Mouse (Mus musculus) frontal cortex, postnatal 36 days (tissue): ENCODE results near the gene Vmn1r139.
"Not testable (repeated sequence)": the region's sequence is repeated elsewhere in the genome, so short reads cannot be mapped to it uniquely, and the experiment has no call there.

Experiments
- DNase-seq, 2 experiments: peaks; one replicate each; pipeline ENCODE4 v3.0.0; 2022; ENCODE audit warnings: low spot score in 2 of 2

Gene Vmn1r139

GRCm38 (mm10) chr7:22068757-22069156, at the start of gene Vmn1r139:
Gene Vmn1r139, plus strand, starts transcription at chr7:22069057.
- not testable (repeated sequence) for DNase-seq

- not testable (repeated sequence) for DNase-seq
These were observed 40.1 kb upstream of the Vmn1r139 start, which contains the start of gene Vmn1r138 for GRCm38 (mm10) chr7:22028797-22029196. Gene Vmn1r138, minus strand, starts transcription at chr7:22028897.

GRCm38 (mm10) chr7:22056205-22056604, 12.7 kb upstream of the Vmn1r139 start, which contains the start of gene Gm6176:
Gene Gm6176, minus strand, starts transcription at chr7:22056305.
- DNase-seq = not testable (repeated sequence)

- not testable (repeated sequence) for DNase-seq
These were observed 49.3 kb downstream of the Vmn1r139 start, which contains the start of gene Gm16451 for GRCm38 (mm10) chr7:22118145-22118544. Gene Gm16451, minus strand, starts transcription at chr7:22118245.

- DNase-seq = not testable (repeated sequence)
These were observed 65.8 kb downstream of the Vmn1r139 start, which contains the start of gene Gm10666 for GRCm38 (mm10) chr7:22134641-22135040. Gene Gm10666, minus strand, starts transcription at chr7:22134741.
